Mouse (Mus musculus) heart, adult 2 months (tissue): Measurements from ENCODE around the gene Mien1.
A peak's percentile ranks its signal among the peaks of the same experiment; 100 is the strongest.

Source experiments
- CTCF ChIP-seq: fragments of 200-600 bp; IDR thresholded peaks from 2 replicates; pipeline ENCODE4 v1.8.1; 2022; ENCODE audit warnings: antibody characterized with exemption, mild to moderate bottlenecking, moderate library complexity
- EP300 ChIP-seq: fragments of 200-500 bp; IDR thresholded peaks from 2 replicates; pipeline ENCODE4 v1.6.1; 2011; ENCODE audit warnings: low read depth, low read length, control low read depth; ENCODE audit not compliant: insufficient read depth
- POLR2A ChIP-seq: fragments of 200-500 bp; IDR thresholded peaks from 2 replicates; pipeline ENCODE4 v1.6.1; 2011; ENCODE audit warnings: mild to moderate bottlenecking, low read depth, low read length, control low read depth; ENCODE audit not compliant: insufficient read depth

GRCm38 (mm10) chr11:98457367-98458120 lies 18.8 kb upstream of the Mien1 start:
- peak; percentile 83 for TF ChIP-seq CTCF
- no peak for TF ChIP-seq EP300
- no peak for TF ChIP-seq POLR2A
